Mouse (Mus musculus): ENCODE measurements around the gene Ppp1r1b.

DNA sequence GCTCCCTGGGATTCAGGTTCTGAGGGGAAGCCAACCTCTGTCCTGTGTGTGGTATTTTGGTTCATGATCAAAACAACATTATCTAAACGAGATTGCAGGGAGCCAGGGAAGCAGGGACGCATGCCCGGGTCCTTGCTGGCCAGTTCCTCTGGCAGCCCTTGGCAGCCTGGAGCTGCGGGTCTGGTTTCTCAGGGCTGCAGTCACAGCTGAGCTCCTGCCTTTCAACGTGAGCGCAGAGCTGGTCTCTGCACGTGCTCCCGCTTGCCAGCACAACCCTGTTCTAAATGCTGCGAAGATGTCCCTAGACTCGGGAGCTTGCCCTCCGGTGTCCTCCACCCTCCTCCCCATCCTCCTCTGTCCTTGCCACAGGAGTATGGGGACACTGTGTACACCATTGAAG is 29.6 kb downstream of the Ppp1r1b start:
- TF ChIP-seq USF1 (IDR thresholded peaks at IDR 0.05; ENCODE audit: low read depth, low read length) (no peak), CTCF (conservative IDR thresholded peaks at IDR 0.05 in 1 of 2, IDR thresholded peaks at IDR 0.05 in 1 of 2; ENCODE audit: low read depth in 2 of 2, low read length in 2 of 2) (no peak), POLR2A (IDR thresholded peaks at IDR 0.05; ENCODE audit: low read depth, low read length) (no peak), PAX5 (IDR thresholded peaks at IDR 0.05; ENCODE audit: low read length) (no peak), TCF12 (IDR thresholded peaks at IDR 0.05; ENCODE audit: low read depth, low read length) (no peak), IRF4 (IDR thresholded peaks at IDR 0.05; ENCODE audit: low read depth, low read length) (no peak), MYC (IDR thresholded peaks at IDR 0.05; ENCODE audit: low read depth, low read length) (no peak), NELFE (IDR thresholded peaks at IDR 0.05; ENCODE audit: low read depth, low read length) (no peak), POLR2AphosphoS2 (IDR thresholded peaks at IDR 0.05; ENCODE audit: low read depth, low read length) (no peak), MAZ (IDR thresholded peaks at IDR 0.05; ENCODE audit: low read depth, low read length) (no peak), GABPA (IDR thresholded peaks at IDR 0.05; ENCODE audit: insufficient replicate concordance, low read depth, low read length) (no peak), CHD2 (IDR thresholded peaks at IDR 0.05; ENCODE audit: low read length) (no peak), EP300 (IDR thresholded peaks at IDR 0.05; ENCODE audit: low read length) (no peak)

Data from CH12.LX (cell line).